Mouse (Mus musculus): ENCODE measurements at regions not wholly inside any gene's neighbourhood (a gene's known extent, or its start where the extent isn't known, plus 50 kb on each side); places are given as distances from the start of the nearest gene placed in this dataset.

- ATAC-seq (ENCODE audit: insufficient read depth, low read depth) (no peak), DNase-seq (ENCODE audit: low spot score) (no peak)
- no peak overlapping the region for H3K27ac ChIP-seq (ENCODE audit: low read depth)
- no peaks in the 10 kb centered on the region for H3K9me3 ChIP-seq (replicated peaks; ENCODE audit: control insufficient read depth, low read length)
- no peaks in the 10 kb centered on the region for H3K27me3 ChIP-seq (ENCODE audit: control insufficient read depth, insufficient read depth, low read length)
- TF ChIP-seq EP300 (IDR thresholded peaks at IDR 0.05; ENCODE audit: low read depth), result no peak
- TF ChIP-seq CTCF (IDR thresholded peaks at IDR 0.05; ENCODE audit: low read depth), result no peak
- no peak overlapping the region for H3K9ac ChIP-seq (replicated peaks; ENCODE audit: low read depth, low read length)
- no peak overlapping the region for H3K4me3 ChIP-seq (ENCODE audit: low read depth, low read length)
- H3K4me2 ChIP-seq (ENCODE audit: low read depth, low read length), result no peak overlapping the region
- H3K4me1 ChIP-seq (ENCODE audit: control insufficient read depth, insufficient read depth), result no peaks in the 10 kb centered on the region
- H3K36me3 ChIP-seq (replicated peaks; ENCODE audit: control insufficient read depth, insufficient read depth, low read length), result no peaks in the 10 kb centered on the region
- 66% methylated on average over 3 of the region's 3 CpGs for WGBS
Measured at GRCm38 (mm10) chr6:135653002-135653401, 290.7 kb downstream of the Emp1 start.

DNA sequence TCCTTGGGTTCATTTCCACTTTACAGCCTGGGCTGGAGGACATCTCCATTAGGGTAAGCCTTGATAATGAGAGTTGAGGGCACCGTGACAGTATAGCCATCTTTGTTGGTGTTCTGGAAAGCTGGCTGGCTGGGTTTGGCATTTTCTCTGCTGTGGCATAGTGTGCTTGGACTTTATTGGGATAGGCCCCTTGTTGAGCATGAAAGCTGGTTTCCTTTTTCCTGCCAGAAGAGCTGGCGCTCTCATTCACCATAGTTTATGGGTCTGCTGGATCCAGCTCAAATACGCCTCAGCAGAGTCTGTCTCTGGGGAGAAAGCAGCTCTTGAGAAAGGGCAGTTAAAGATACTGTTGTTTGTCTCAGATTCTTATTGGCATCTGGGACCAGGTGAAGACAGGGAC is 300.0 kb downstream of the Emp1 start:
- DNase-seq (ENCODE audit: low spot score), result no peak
- 65% methylated on average over 3 of the region's 3 CpGs for WGBS
- no peak overlapping the region for H3K4me2 ChIP-seq (ENCODE audit: low read depth, low read length)

GRCm38 (mm10) chr6:135662801-135663537 is 300.6 kb downstream of the Emp1 start:
- H3K4me3 ChIP-seq (ENCODE audit: low read depth, low read length), result no peak overlapping the region
- H3K27ac ChIP-seq (ENCODE audit: low read depth), result no peak overlapping the region
- H3K36me3 ChIP-seq (replicated peaks; ENCODE audit: control insufficient read depth, insufficient read depth, low read length), result no peaks in the 10 kb centered on the region
- no peak for DNase-seq (ENCODE audit: low spot score)
- no peaks in the 10 kb centered on the region for H3K27me3 ChIP-seq (ENCODE audit: control insufficient read depth, insufficient read depth, low read length)
- no peaks in the 10 kb centered on the region for H3K4me1 ChIP-seq (ENCODE audit: control insufficient read depth, insufficient read depth)
- H3K4me2 ChIP-seq (ENCODE audit: low read depth, low read length), result no peak overlapping the region
- no peaks in the 10 kb centered on the region for H3K9me3 ChIP-seq (replicated peaks; ENCODE audit: control insufficient read depth, low read length)
- ATAC-seq (ENCODE audit: insufficient read depth, low read depth), result no peak
- TF ChIP-seq CTCF (IDR thresholded peaks at IDR 0.05; ENCODE audit: low read depth) (no peak), EP300 (IDR thresholded peaks at IDR 0.05; ENCODE audit: low read depth) (no peak)
- no peak overlapping the region for H3K9ac ChIP-seq (replicated peaks; ENCODE audit: low read depth, low read length)
- 68% methylated on average over 4 of the region's 4 CpGs for WGBS

More for the DNA sequence above, 300.0 kb downstream of the Emp1 start:
- H3K27ac ChIP-seq (ENCODE audit: low read depth), result no peak overlapping the region
- no peak for TF ChIP-seq CTCF (IDR thresholded peaks at IDR 0.05; ENCODE audit: low read depth)
- TF ChIP-seq EP300 (IDR thresholded peaks at IDR 0.05; ENCODE audit: low read depth), result no peak
- no peaks in the 10 kb centered on the region for H3K27me3 ChIP-seq (ENCODE audit: control insufficient read depth, insufficient read depth, low read length)
- ATAC-seq (ENCODE audit: insufficient read depth, low read depth), result no peak
- no peaks in the 10 kb centered on the region for H3K36me3 ChIP-seq (replicated peaks; ENCODE audit: control insufficient read depth, insufficient read depth, low read length)
- no peak overlapping the region for H3K4me3 ChIP-seq (ENCODE audit: low read depth, low read length)
- no peaks in the 10 kb centered on the region for H3K4me1 ChIP-seq (ENCODE audit: control insufficient read depth, insufficient read depth)
- no peak overlapping the region for H3K9ac ChIP-seq (replicated peaks; ENCODE audit: low read depth, low read length)
- no peaks in the 10 kb centered on the region for H3K9me3 ChIP-seq (replicated peaks; ENCODE audit: control insufficient read depth, low read length)

All from heart, postnatal 0 days (tissue).